Mouse (Mus musculus): ENCODE data around the gene Rasgrp3.

DNA sequence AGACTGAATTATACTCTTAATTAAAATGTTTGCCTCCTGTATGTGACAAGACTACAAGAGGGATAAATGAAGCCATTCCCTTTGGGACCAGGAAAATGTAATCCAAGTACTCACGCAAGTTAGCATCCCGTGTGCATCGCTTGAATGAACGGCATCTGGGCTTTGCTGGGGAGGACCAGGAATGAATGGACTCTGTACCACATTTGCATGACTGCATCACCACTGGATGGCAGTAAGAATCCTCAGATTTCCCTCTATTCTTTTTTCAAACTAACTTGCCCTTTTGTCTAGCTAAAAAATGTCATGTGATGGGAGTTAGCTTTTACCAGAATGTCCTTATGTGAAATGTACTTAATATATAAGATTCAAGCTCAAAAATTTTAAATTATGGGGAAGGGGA lies 29.3 kb upstream of the Rasgrp3 start:
- no peak for TF ChIP-seq HCFC1 (IDR thresholded peaks at IDR 0.05; ENCODE audit: borderline replicate concordance, insufficient read depth, low read length)
- TF ChIP-seq ZC3H11A (IDR thresholded peaks at IDR 0.05; ENCODE audit: borderline replicate concordance, low read depth, low read length) = no peak
- TF ChIP-seq CHD2 (IDR thresholded peaks at IDR 0.05; ENCODE audit: low read depth, low read length) = no peak
- no peak for TF ChIP-seq ZNF384 (IDR thresholded peaks at IDR 0.05; ENCODE audit: low read depth, low read length)
- no peak for TF ChIP-seq MAFK (IDR thresholded peaks at IDR 0.05; ENCODE audit: insufficient read depth, low read depth, low read length)
